Mouse (Mus musculus) CH12.LX (cell line): ENCODE results near the gene Arhgef18. TPM values are rescaled to one million over a fixed set of nuclear protein-coding genes. Genes with fewer than 3 reads are reported as not detected.

ENCODE experiments used
- DNase-seq: peaks from one replicate; pipeline ENCODE4 v3.0.0-alpha.2; 2013; ENCODE audit errors: extremely low read depth
- H3K27ac ChIP-seq: 2 replicates; pipeline ENCODE4 v1.5.1; 2012; ENCODE audit warnings: low read depth, mild to moderate bottlenecking, control low read depth, moderate library complexity; ENCODE audit not compliant: insufficient read depth
- H3K27me3 ChIP-seq: replicated peaks from 2 replicates; pipeline ENCODE3; 2012; ENCODE audit warnings: inconsistent platforms
- H3K36me3 ChIP-seq, 2 experiments: replicated peaks in 1 of 2; 2 replicates each; pipeline versions ENCODE3 to v1.6.1; 2012; ENCODE audit warnings: inconsistent platforms in 1 of 2, low read length in 1 of 2, mild to moderate bottlenecking in 1 of 2, mixed read lengths in 1 of 2, moderate library complexity in 1 of 2; ENCODE audit not compliant: control insufficient read depth in 1 of 2, insufficient read depth in 1 of 2
- H3K4me1 ChIP-seq, 2 experiments: 2 replicates each; pipeline ENCODE4 v1.6.1; 2012; ENCODE audit warnings: inconsistent platforms in 1 of 2, moderate library complexity in 1 of 2; ENCODE audit not compliant: insufficient read depth in 2 of 2, control insufficient read depth in 1 of 2
- H3K4me2 ChIP-seq: 2 replicates; pipeline ENCODE4 v1.6.1; 2012; ENCODE audit warnings: low read depth, mild to moderate bottlenecking, control low read depth; ENCODE audit not compliant: poor library complexity, insufficient read depth, severe bottlenecking
- H3K4me3 ChIP-seq, 3 experiments: fragments of 150-350 bp in 1 of 3; sonication (generic) in 1 of 3; replicated peaks in 1 of 3; 2 replicates each; pipeline versions ENCODE3 to v1.5.1; 2011 to 2012; ENCODE audit warnings: low read depth in 2 of 3, low read length in 2 of 3, mild to moderate bottlenecking in 2 of 3, moderate library complexity in 2 of 3, control low read depth in 1 of 3, improper control_type of control experiment in 1 of 3, inconsistent platforms in 1 of 3, mixed read lengths in 1 of 3; ENCODE audit not compliant: poor library complexity in 1 of 3
- H3K79me2 ChIP-seq: replicated peaks from 2 replicates; pipeline ENCODE4 v1.6.1; 2012; ENCODE audit warnings: mild to moderate bottlenecking, moderate library complexity; ENCODE audit not compliant: control insufficient read depth, poor library complexity, insufficient read depth, severe bottlenecking; ENCODE audit errors: extremely low read depth
- H3K9ac ChIP-seq: 2 replicates; pipeline ENCODE4 v1.6.1; 2012; ENCODE audit warnings: low read depth, mild to moderate bottlenecking, control low read depth, moderate library complexity; ENCODE audit not compliant: insufficient read depth
- H3K9me3 ChIP-seq: replicated peaks from 2 replicates; pipeline ENCODE3; 2012; ENCODE audit warnings: low read length, inconsistent platforms, mixed read lengths
- BHLHE40 ChIP-seq: IDR thresholded peaks from 2 replicates; pipeline ENCODE4 v1.6.1; 2011; ENCODE audit warnings: mild to moderate bottlenecking, low read depth, low read length, improper control_type of control experiment
- CHD1 ChIP-seq: IDR thresholded peaks from 2 replicates; pipeline ENCODE4 v1.6.1; 2012; ENCODE audit warnings: low read depth, low read length, improper control_type of control experiment, inconsistent platforms
- CTCF ChIP-seq, 2 experiments: IDR thresholded peaks in 1 of 2; conservative IDR thresholded peaks in 1 of 2; 2 replicates each; pipeline ENCODE4 v1.5.1; 2011 to 2012; ENCODE audit warnings: low read depth in 2 of 2, low read length in 2 of 2, improper control_type of control experiment in 1 of 2, inconsistent platforms in 1 of 2, mild to moderate bottlenecking in 1 of 2, moderate library complexity in 1 of 2
- ETS1 ChIP-seq: conservative IDR thresholded peaks from 2 replicates; pipeline ENCODE4 v1.6.1; 2012; ENCODE audit warnings: low read depth, mild to moderate bottlenecking, inconsistent platforms, low read length, improper control_type of control experiment, moderate library complexity
- GABPA ChIP-seq: IDR thresholded peaks from 2 replicates; pipeline ENCODE4 v1.6.1; 2012; ENCODE audit warnings: low read depth, low read length, improper control_type of control experiment, inconsistent platforms; ENCODE audit not compliant: insufficient replicate concordance
- HCFC1 ChIP-seq: IDR thresholded peaks from 2 replicates; pipeline ENCODE4 v1.6.1; 2012; ENCODE audit warnings: low read depth, mild to moderate bottlenecking, inconsistent platforms, low read length, improper control_type of control experiment
- IRF4 ChIP-seq: IDR thresholded peaks from 2 replicates; pipeline ENCODE4 v1.6.1; 2014; ENCODE audit warnings: low read depth, mild to moderate bottlenecking, inconsistent platforms, low read length, improper control_type of control experiment
- MAZ ChIP-seq: IDR thresholded peaks from 2 replicates; pipeline ENCODE4 v1.6.1; 2012; ENCODE audit warnings: low read depth, mild to moderate bottlenecking, inconsistent platforms, low read length, improper control_type of control experiment, moderate library complexity
- MEF2A ChIP-seq: IDR thresholded peaks from 2 replicates; pipeline ENCODE4 v1.6.1; 2014; ENCODE audit warnings: low read depth, mild to moderate bottlenecking, inconsistent platforms, low read length, improper control_type of control experiment, borderline replicate concordance
- MXI1 ChIP-seq: IDR thresholded peaks from 2 replicates; pipeline ENCODE4 v1.6.1; 2011; ENCODE audit warnings: mild to moderate bottlenecking, low read depth, low read length, improper control_type of control experiment
- MYC ChIP-seq: IDR thresholded peaks from 2 replicates; pipeline ENCODE4 v1.6.1; 2011; ENCODE audit warnings: low read depth, mild to moderate bottlenecking, improper control_type of control experiment, low read length
- NELFE ChIP-seq: IDR thresholded peaks from 2 replicates; pipeline ENCODE4 v1.6.1; 2011; ENCODE audit warnings: low read depth, low read length, improper control_type of control experiment
- PAX5 ChIP-seq: IDR thresholded peaks from 2 replicates; pipeline ENCODE4 v1.6.1; 2012; ENCODE audit warnings: low read length, inconsistent platforms, mixed read lengths
- POLR2A ChIP-seq: IDR thresholded peaks from 2 replicates; pipeline ENCODE4 v1.6.1; 2011; ENCODE audit warnings: low read depth, mild to moderate bottlenecking, improper control_type of control experiment, low read length
- POLR2AphosphoS2 ChIP-seq: IDR thresholded peaks from 2 replicates; pipeline ENCODE4 v1.6.1; 2011; ENCODE audit warnings: low read depth, low read length, improper control_type of control experiment
- SMC3 ChIP-seq: IDR thresholded peaks from 2 replicates; pipeline ENCODE4 v1.6.1; 2011; ENCODE audit warnings: low read depth, low read length, improper control_type of control experiment
- TCF12 ChIP-seq: IDR thresholded peaks from 2 replicates; pipeline ENCODE4 v1.6.1; 2014; ENCODE audit warnings: low read depth, mild to moderate bottlenecking, inconsistent platforms, low read length, improper control_type of control experiment
- UBTF ChIP-seq: IDR thresholded peaks from 2 replicates; pipeline ENCODE4 v1.6.1; 2012; ENCODE audit warnings: low read depth, mild to moderate bottlenecking, inconsistent platforms, low read length, improper control_type of control experiment, moderate library complexity
- USF1 ChIP-seq: IDR thresholded peaks from 2 replicates; pipeline ENCODE4 v1.6.1; 2014; ENCODE audit warnings: low read depth, mild to moderate bottlenecking, inconsistent platforms, low read length, improper control_type of control experiment
- ZC3H11A ChIP-seq: IDR thresholded peaks from 2 replicates; pipeline ENCODE4 v1.6.1; 2012; ENCODE audit warnings: low read depth, mild to moderate bottlenecking, inconsistent platforms, low read length, improper control_type of control experiment
- ZMIZ1 ChIP-seq: IDR thresholded peaks from 2 replicates; pipeline ENCODE4 v1.6.1; 2012; ENCODE audit warnings: low read depth, mild to moderate bottlenecking, inconsistent platforms, low read length, improper control_type of control experiment
- dilution Hi-C: fragments of 300-500 bp; cut with MboI; formaldehyde crosslinking; loops from 2 replicates; pipeline ENCODE4 v1.14.3; 2020; ENCODE audit warnings: low sequenced_read_pairs; ENCODE audit not compliant: extremely low pct_unique_long_range_greater_than_20kb, extremely low pct_ligation_motif_present
- in situ Hi-C: fragments of 300-500 bp; cut with MboI; formaldehyde crosslinking; loops from 3 replicates; pipeline ENCODE4 v1.14.3; 2019; ENCODE audit warnings: low sequenced_read_pairs, low pct_ligation_motif_present, low pct_unique_long_range_greater_than_20kb, mixed read lengths
- polyA plus RNA-seq: library from polyadenylated mRNA; unstranded; fragments of >175 nt; gene quantifications from 2 replicates; pipeline ENCODE4 v1.2.1, GENCODE M21; 2012; ENCODE audit warnings: low read depth; ENCODE audit not compliant: insufficient read length
- total RNA-seq, 2 experiments: library from RNA; depleted of rRNA; stranded (reverse); fragments of 300-350 nt in 1 of 2; fragments of >200 nt in 1 of 2; gene quantifications; 2 replicates each; pipeline ENCODE4 v1.2.3; 2012 to 2014

The Arhgef18 gene
- total and polyA plus RNA-seq, 3 experiments: 0.21 to 0.26 TPM; not detected in 1

DNA sequence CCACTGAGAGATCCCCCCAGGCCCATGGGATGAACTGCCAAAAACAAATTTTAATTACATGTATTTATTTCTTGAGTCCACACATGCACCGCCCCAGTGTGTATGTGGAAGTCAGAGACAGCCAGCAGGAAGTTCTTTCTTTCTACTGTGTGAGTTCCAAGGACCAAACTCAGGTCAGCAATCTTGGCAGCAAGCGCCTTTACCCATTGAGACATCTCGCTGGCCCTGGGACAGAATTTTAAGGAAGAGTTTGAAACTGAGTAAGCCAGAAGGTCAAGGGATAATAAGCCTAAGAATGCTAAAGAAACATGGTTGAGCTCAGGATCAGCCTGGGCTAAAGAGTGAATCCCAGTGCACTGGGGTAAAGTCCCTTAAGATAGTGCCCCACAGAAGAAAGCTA lies 4.8 kb downstream of the Arhgef18 start:
- H3K4me1 ChIP-seq: no peaks in the 10 kb centered on the region
- H3K9ac ChIP-seq: no peak overlapping the region
- in situ Hi-C loops (no loop called here), dilution Hi-C loops (no loop called here)
- H3K4me3 ChIP-seq: no peak overlapping the region
- H3K9me3 ChIP-seq: no peaks in the 10 kb centered on the region
- no peaks in the 10 kb centered on the region for H3K27me3 ChIP-seq
- no peak for DNase-seq
- H3K27ac ChIP-seq: no peak overlapping the region
- no peaks in the 10 kb centered on the region for H3K36me3 ChIP-seq
- no peak overlapping the region for H3K4me2 ChIP-seq
- TF ChIP-seq MAZ: no peak
- no peak for TF ChIP-seq ZC3H11A
- TF ChIP-seq POLR2AphosphoS2: no peak
- no peak for TF ChIP-seq NELFE
- no peak for TF ChIP-seq MXI1
- TF ChIP-seq ZMIZ1: no peak
- no peak for TF ChIP-seq CTCF (conservative IDR thresholded peaks at IDR 0.05 in 1 of 2, IDR thresholded peaks at IDR 0.05 in 1 of 2; ENCODE audit: low read depth in 2 of 2, low read length in 2 of 2)
- no peak for TF ChIP-seq MYC
- TF ChIP-seq USF1: no peak
- TF ChIP-seq POLR2A: no peak
- TF ChIP-seq GABPA: no peak
- TF ChIP-seq SMC3: no peak
- TF ChIP-seq MEF2A: no peak
- no peak for TF ChIP-seq PAX5
- TF ChIP-seq ETS1: no peak
- TF ChIP-seq UBTF: no peak
- H3K79me2 ChIP-seq: no peaks in the 10 kb centered on the region

GRCm38 (mm10) chr8:3400509-3400908 lies 7.7 kb downstream of the Arhgef18 start:
- H3K4me1 ChIP-seq: no peaks in the 10 kb centered on the region
- H3K9ac ChIP-seq: no peak overlapping the region

More at GRCm38 (mm10) chr8:3400509-3400908, 7.7 kb downstream of the Arhgef18 start:
- TF ChIP-seq PAX5 (no peak), MYC (no peak), MAZ (no peak), CTCF (conservative IDR thresholded peaks at IDR 0.05 in 1 of 2, IDR thresholded peaks at IDR 0.05 in 1 of 2; ENCODE audit: low read depth in 2 of 2, low read length in 2 of 2) (no peak), CHD1 (no peak), HCFC1 (no peak), SMC3 (no peak), ETS1 (no peak), BHLHE40 (no peak), IRF4 (no peak), TCF12 (no peak)
- H3K27ac ChIP-seq: no peak overlapping the region
- no peaks in the 10 kb centered on the region for H3K79me2 ChIP-seq
- H3K27me3 ChIP-seq: no peaks in the 10 kb centered on the region
- no peaks in the 10 kb centered on the region for H3K9me3 ChIP-seq
- dilution Hi-C loops (no loop called here), in situ Hi-C loops (no loop called here)
- no peak overlapping the region for H3K4me2 ChIP-seq
- DNase-seq: no peak
- H3K36me3 ChIP-seq: no peaks in the 10 kb centered on the region
- no peak overlapping the region for H3K4me3 ChIP-seq
